Mouse (Mus musculus): ENCODE measurements around the gene Tsga10.

- TF ChIP-seq CTCF (IDR thresholded peaks at IDR 0.05; ENCODE audit: control insufficient read depth, insufficient read depth, insufficient read length) (no peak), MYOD1 (IDR thresholded peaks at IDR 0.05; ENCODE audit: control insufficient read depth, insufficient read length, low read depth) (no peak), CEBPB (IDR thresholded peaks at IDR 0.05; ENCODE audit: low read depth) (no peak)
Measured at GRCm38 (mm10) chr1:37871704-37872103, 5.5 kb upstream of the Tsga10 start, which contains the start of gene Lipt1.
